Mouse (Mus musculus): Measurements from ENCODE around the gene Inpp5d. TPM values are rescaled to one million over a fixed set of nuclear protein-coding genes. Genes with fewer than 3 reads are reported as not detected.

The Inpp5d gene
- polyA plus RNA-seq, 1 experiment from 2014 or later = 2.8 TPM

GRCm38 (mm10) chr1:87648657-87649056 lies 28.5 kb downstream of the Inpp5d start:
- no peaks in the 10 kb centered on the region for H3K9me3 ChIP-seq (ENCODE audit: control insufficient read depth, low read length)
- H3K4me2 ChIP-seq (ENCODE audit: low read length) = no peak overlapping the region
- no peak overlapping the region for H3K4me3 ChIP-seq (replicated peaks; ENCODE audit: low read length)
- no peaks in the 10 kb centered on the region for H3K4me1 ChIP-seq (replicated peaks; ENCODE audit: control insufficient read depth, insufficient read depth, low read length)
- no peak for ATAC-seq
- no peaks in the 10 kb centered on the region for H3K36me3 ChIP-seq (ENCODE audit: control insufficient read depth, insufficient read depth)
- H3K9ac ChIP-seq (replicated peaks; ENCODE audit: low read depth, low read length) = no peak overlapping the region
- no peaks in the 10 kb centered on the region for H3K27me3 ChIP-seq (replicated peaks; ENCODE audit: control insufficient read depth, insufficient read depth, low read length)
- 78% methylated on average over 7 of the region's 7 CpGs for WGBS
- H3K27ac ChIP-seq (ENCODE audit: low read length) = no peak overlapping the region

- Histone ChIP-seq H3K27ac (ENCODE audit: low read length) (no peak overlapping the region), H3K9ac (replicated peaks; ENCODE audit: low read depth, low read length) (no peak overlapping the region), H3K4me3 (replicated peaks; ENCODE audit: low read length) (no peak overlapping the region), H3K36me3 (ENCODE audit: control insufficient read depth, insufficient read depth) (no peaks in the 10 kb centered on the region), H3K27me3 (replicated peaks; ENCODE audit: control insufficient read depth, insufficient read depth, low read length) (no peaks in the 10 kb centered on the region), H3K4me1 (replicated peaks; ENCODE audit: control insufficient read depth, insufficient read depth, low read length) (no peaks in the 10 kb centered on the region), H3K9me3 (ENCODE audit: control insufficient read depth, low read length) (no peaks in the 10 kb centered on the region), H3K4me2 (ENCODE audit: low read length) (no peak overlapping the region)
- WGBS = 78% methylated on average over 4 of the region's 4 CpGs
- no peak for ATAC-seq
Observed at GRCm38 (mm10) chr1:87649219-87649805, 29.2 kb downstream of the Inpp5d start.

- Histone ChIP-seq H3K4me3 (replicated peaks; ENCODE audit: low read length) (no peak overlapping the region), H3K9me3 (ENCODE audit: control insufficient read depth, low read length) (no peaks in the 10 kb centered on the region), H3K4me1 (replicated peaks; ENCODE audit: control insufficient read depth, insufficient read depth, low read length) (no peaks in the 10 kb centered on the region), H3K27ac (ENCODE audit: low read length) (no peak overlapping the region), H3K36me3 (ENCODE audit: control insufficient read depth, insufficient read depth) (no peaks in the 10 kb centered on the region), H3K9ac (replicated peaks; ENCODE audit: low read depth, low read length) (no peak overlapping the region), H3K4me2 (ENCODE audit: low read length) (no peak overlapping the region), H3K27me3 (replicated peaks; ENCODE audit: control insufficient read depth, insufficient read depth, low read length) (no peaks in the 10 kb centered on the region)
- WGBS = 88% methylated on average over 8 of the region's 8 CpGs
- no peak for ATAC-seq
Observed at GRCm38 (mm10) chr1:87649958-87650474, 29.9 kb downstream of the Inpp5d start.

- whole genome bisulfite sequencing = 78% methylated on average over 8 of the region's 8 CpGs
- H3K4me2 ChIP-seq (ENCODE audit: low read length) = no peak overlapping the region
- H3K27me3 ChIP-seq (replicated peaks; ENCODE audit: control insufficient read depth, insufficient read depth, low read length) = no peaks in the 10 kb centered on the region
- H3K27ac ChIP-seq (ENCODE audit: low read length) = no peak overlapping the region
- no peak for ATAC-seq
- H3K4me3 ChIP-seq (replicated peaks; ENCODE audit: low read length) = no peak overlapping the region
- H3K4me1 ChIP-seq (replicated peaks; ENCODE audit: control insufficient read depth, insufficient read depth, low read length) = no peaks in the 10 kb centered on the region
- H3K9me3 ChIP-seq (ENCODE audit: control insufficient read depth, low read length) = no peaks in the 10 kb centered on the region
- no peaks in the 10 kb centered on the region for H3K36me3 ChIP-seq (ENCODE audit: control insufficient read depth, insufficient read depth)
- H3K9ac ChIP-seq (replicated peaks; ENCODE audit: low read depth, low read length) = no peak overlapping the region
Observed at GRCm38 (mm10) chr1:87650611-87651079, 30.5 kb downstream of the Inpp5d start.

- Histone ChIP-seq H3K27me3 (replicated peaks; ENCODE audit: control insufficient read depth, insufficient read depth, low read length) (no peaks in the 10 kb centered on the region), H3K9ac (replicated peaks; ENCODE audit: low read depth, low read length) (no peak overlapping the region), H3K27ac (ENCODE audit: low read length) (no peak overlapping the region), H3K9me3 (ENCODE audit: control insufficient read depth, low read length) (no peaks in the 10 kb centered on the region), H3K4me3 (replicated peaks; ENCODE audit: low read length) (no peak overlapping the region), H3K36me3 (ENCODE audit: control insufficient read depth, insufficient read depth) (no peaks in the 10 kb centered on the region), H3K4me1 (replicated peaks; ENCODE audit: control insufficient read depth, insufficient read depth, low read length) (no peaks in the 10 kb centered on the region), H3K4me2 (ENCODE audit: low read length) (no peak overlapping the region)
- 96% methylated on average over 1 of the region's 1 CpGs for WGBS
- ATAC-seq = no peak
Observed at GRCm38 (mm10) chr1:87651436-87651835, 31.3 kb downstream of the Inpp5d start.

GRCm38 (mm10) chr1:87655101-87655500 lies 35.0 kb downstream of the Inpp5d start:
- Histone ChIP-seq H3K4me2 (ENCODE audit: low read length) (no peak overlapping the region), H3K9ac (replicated peaks; ENCODE audit: low read depth, low read length) (no peak overlapping the region), H3K4me3 (replicated peaks; ENCODE audit: low read length) (no peak overlapping the region), H3K4me1 (replicated peaks; ENCODE audit: control insufficient read depth, insufficient read depth, low read length) (no peaks in the 10 kb centered on the region), H3K36me3 (ENCODE audit: control insufficient read depth, insufficient read depth) (no peaks in the 10 kb centered on the region), H3K9me3 (ENCODE audit: control insufficient read depth, low read length) (no peaks in the 10 kb centered on the region), H3K27me3 (replicated peaks; ENCODE audit: control insufficient read depth, insufficient read depth, low read length) (no peaks in the 10 kb centered on the region), H3K27ac (ENCODE audit: low read length) (no peak overlapping the region)
- no peak for ATAC-seq
- WGBS = 78% methylated on average over 5 of the region's 5 CpGs

GRCm38 (mm10) chr1:87658063-87658462 lies 38.0 kb downstream of the Inpp5d start:
- no peak for ATAC-seq
- Histone ChIP-seq H3K4me3 (replicated peaks; ENCODE audit: low read length) (no peak overlapping the region), H3K27me3 (replicated peaks; ENCODE audit: control insufficient read depth, insufficient read depth, low read length) (no peaks in the 10 kb centered on the region), H3K9me3 (ENCODE audit: control insufficient read depth, low read length) (no peaks in the 10 kb centered on the region), H3K4me1 (replicated peaks; ENCODE audit: control insufficient read depth, insufficient read depth, low read length) (no peaks in the 10 kb centered on the region), H3K36me3 (ENCODE audit: control insufficient read depth, insufficient read depth) (no peaks in the 10 kb centered on the region), H3K27ac (ENCODE audit: low read length) (no peak overlapping the region), H3K4me2 (ENCODE audit: low read length) (no peak overlapping the region), H3K9ac (replicated peaks; ENCODE audit: low read depth, low read length) (no peak overlapping the region)
- WGBS = 60% methylated on average over 3 of the region's 3 CpGs

GRCm38 (mm10) chr1:87658485-87658884 lies 38.4 kb downstream of the Inpp5d start:
- no peak overlapping the region for H3K4me2 ChIP-seq (ENCODE audit: low read length)
- 87% methylated on average over 2 of the region's 2 CpGs for WGBS
- H3K4me3 ChIP-seq (replicated peaks; ENCODE audit: low read length) = no peak overlapping the region
- no peaks in the 10 kb centered on the region for H3K27me3 ChIP-seq (replicated peaks; ENCODE audit: control insufficient read depth, insufficient read depth, low read length)
- H3K36me3 ChIP-seq (ENCODE audit: control insufficient read depth, insufficient read depth) = no peaks in the 10 kb centered on the region
- no peaks in the 10 kb centered on the region for H3K9me3 ChIP-seq (ENCODE audit: control insufficient read depth, low read length)
- no peaks in the 10 kb centered on the region for H3K4me1 ChIP-seq (replicated peaks; ENCODE audit: control insufficient read depth, insufficient read depth, low read length)
- no peak overlapping the region for H3K9ac ChIP-seq (replicated peaks; ENCODE audit: low read depth, low read length)
- no peak for ATAC-seq
- no peak overlapping the region for H3K27ac ChIP-seq (ENCODE audit: low read length)

- Histone ChIP-seq H3K4me1 (replicated peaks; ENCODE audit: control insufficient read depth, insufficient read depth, low read length) (no peaks in the 10 kb centered on the region), H3K9ac (replicated peaks; ENCODE audit: low read depth, low read length) (no peak overlapping the region), H3K27ac (ENCODE audit: low read length) (no peak overlapping the region), H3K27me3 (replicated peaks; ENCODE audit: control insufficient read depth, insufficient read depth, low read length) (no peaks in the 10 kb centered on the region), H3K36me3 (ENCODE audit: control insufficient read depth, insufficient read depth) (no peaks in the 10 kb centered on the region), H3K4me3 (replicated peaks; ENCODE audit: low read length) (no peak overlapping the region), H3K9me3 (ENCODE audit: control insufficient read depth, low read length) (no peaks in the 10 kb centered on the region; the same call in 1 of the 2 replicates), H3K4me2 (ENCODE audit: low read length) (no peak overlapping the region)
- 71% methylated on average over 8 of the region's 8 CpGs for WGBS
- ATAC-seq = no peak
Observed at GRCm38 (mm10) chr1:87658937-87659617, 39.0 kb downstream of the Inpp5d start.

All from forebrain, embryonic 16.5 days (tissue).